Mouse (Mus musculus) small intestine, adult 2 months (tissue): ENCODE data around the gene Ube4b.

Source experiments
- CTCF ChIP-seq: fragments of 200-500 bp; IDR thresholded peaks from 2 replicates; pipeline ENCODE4 v1.5.1; 2012; ENCODE audit warnings: low read depth, mild to moderate bottlenecking, control low read depth, inconsistent platforms, low read length, moderate library complexity, mixed read lengths; ENCODE audit not compliant: insufficient replicate concordance, insufficient read length; ENCODE audit errors: extremely low read depth
- POLR2A ChIP-seq: fragments of 200-500 bp; IDR thresholded peaks from 2 replicates; pipeline ENCODE4 v1.6.1; 2012; ENCODE audit warnings: low read depth, mild to moderate bottlenecking, control low read depth, inconsistent platforms, low read length, moderate library complexity

DNA sequence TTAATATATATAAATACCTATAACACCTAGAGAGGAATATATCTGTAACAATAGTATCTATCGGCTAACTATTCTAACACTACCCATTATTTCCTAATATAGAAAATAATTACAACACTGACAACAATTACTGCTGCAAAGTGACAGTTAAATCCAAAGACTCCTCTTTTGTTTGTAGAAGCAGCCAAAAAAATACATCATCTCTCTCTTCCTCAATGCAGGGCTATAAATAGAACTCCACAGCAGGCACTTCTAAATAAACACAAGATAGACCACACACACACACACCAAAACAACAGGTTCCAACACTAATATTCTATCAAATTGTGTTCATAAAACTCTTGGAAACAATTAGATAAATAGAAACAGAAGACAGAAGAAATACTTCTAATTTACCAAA lies 140.9 kb downstream of the Ube4b start:
- TF ChIP-seq POLR2A: no peak
- TF ChIP-seq CTCF: no peak
